Mouse (Mus musculus) spleen, postnatal 4 days (tissue): Measurements from ENCODE around the gene Plekha7.

Experiments used
- DNase-seq, 2 experiments: peaks; one replicate each; pipeline ENCODE4 v3.0.0; 2022; ENCODE audit warnings: low spot score in 2 of 2

Gene Plekha7

DNA sequence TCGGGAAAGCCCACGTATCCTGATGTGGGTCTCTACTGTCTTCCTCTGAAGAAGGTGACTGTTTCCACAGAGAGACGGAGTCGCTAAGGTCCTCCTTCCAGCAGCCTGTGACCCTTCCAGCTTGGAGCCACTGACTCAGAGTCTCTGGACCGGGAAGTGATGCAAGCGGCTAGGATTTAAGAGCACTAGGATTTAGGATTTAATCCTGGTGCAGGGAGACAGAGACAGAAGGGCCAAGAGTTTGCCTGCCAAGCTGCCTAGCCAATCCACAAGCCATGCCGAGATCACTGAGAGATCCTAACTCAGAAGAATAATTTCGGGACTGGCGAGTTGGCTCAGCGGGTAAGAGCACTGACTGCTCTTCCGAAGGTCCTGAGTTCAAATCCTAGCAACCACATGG lies 59.6 kb downstream of the Plekha7 start:
- DNase-seq = no peak

DNA sequence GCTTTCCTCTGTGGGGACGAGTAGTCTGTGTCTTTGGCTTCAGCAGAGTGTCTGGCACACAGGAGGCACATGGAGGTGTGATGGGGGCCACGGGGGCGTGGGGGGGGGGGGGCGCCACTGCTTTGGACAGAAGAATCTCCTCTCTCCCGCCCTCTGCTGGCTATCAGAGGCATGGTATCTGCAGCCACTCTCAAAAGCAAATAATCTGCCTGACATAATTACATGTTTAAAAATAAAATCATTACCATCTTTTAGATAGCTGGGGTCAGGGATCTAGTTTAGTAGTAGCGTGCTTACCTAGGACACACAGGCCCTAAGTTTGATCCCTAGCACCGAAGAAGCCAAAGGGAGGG lies 60.8 kb downstream of the Plekha7 start:
- no peak for DNase-seq

DNA sequence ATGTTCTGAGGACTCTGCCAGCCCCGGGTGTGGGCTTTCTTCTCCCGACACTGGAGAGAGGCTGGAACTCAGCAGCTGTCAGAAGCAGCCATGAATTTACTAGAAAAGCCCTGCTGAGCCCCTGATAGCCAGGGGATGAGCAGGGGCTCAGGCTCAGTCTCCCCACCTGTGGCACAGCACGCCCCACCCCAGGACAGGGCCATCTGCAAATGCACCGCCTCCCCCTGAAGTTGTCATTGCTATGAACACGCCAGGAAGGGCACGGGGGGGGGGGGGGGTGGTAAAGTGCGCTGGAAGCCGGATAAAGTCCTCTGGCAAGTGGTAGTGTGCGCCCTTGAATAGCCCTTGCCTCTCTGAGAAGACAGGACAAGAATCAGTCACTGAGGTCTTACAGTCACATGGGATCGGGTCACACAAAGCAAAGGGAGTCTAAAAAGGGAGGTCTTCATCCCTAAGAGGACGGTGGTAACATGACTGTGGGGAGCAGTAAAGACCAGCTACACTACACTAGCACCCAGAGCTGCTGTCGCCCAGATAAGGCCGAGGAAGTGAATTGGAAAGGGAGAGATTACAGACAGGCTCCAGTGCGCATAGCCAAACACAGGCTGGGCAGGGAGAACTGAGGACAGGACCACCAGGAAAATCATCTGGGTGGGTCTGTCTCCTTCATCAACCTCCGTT lies 61.3 kb downstream of the Plekha7 start:
- DNase-seq = no peak

DNA sequence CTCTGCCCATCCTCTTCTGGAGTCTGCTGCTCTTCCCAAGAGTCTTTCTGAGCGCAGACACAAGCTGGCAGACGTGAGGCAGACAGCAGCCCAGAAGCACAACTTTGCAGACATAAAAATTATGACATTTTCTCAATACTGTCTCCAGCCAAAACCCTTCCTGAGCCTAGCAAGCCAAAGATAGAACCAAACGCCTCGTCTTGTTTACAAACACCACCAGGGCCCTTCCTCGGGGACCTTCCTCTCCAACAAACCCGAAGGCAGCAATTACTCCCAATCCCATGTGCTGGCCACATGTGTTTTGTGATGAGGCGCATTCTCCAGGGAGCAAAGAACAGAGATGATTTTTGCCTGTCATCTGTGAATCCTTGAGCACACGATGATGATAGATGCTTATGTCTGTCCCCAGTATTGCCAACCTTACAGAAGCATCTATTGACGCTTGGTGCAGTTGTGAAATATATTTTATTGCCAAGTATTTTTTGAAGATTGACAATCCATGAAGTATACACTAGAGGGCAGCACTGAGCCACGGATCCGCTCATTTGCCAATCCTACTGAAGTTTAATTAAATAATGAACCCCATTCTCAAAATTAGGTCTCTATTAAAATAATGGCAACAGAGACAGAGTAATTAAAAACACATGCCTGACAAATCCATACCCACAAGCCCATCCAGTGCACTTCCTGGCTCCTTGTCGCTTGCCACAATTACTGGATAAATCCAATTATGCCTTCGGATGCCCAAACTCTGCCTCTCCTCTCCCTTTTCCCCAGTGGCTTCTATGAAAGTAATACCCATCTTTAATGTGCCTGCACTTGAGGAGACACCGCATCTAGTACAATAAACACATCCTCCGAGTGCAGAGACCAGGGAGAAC lies 62.1 kb downstream of the Plekha7 start:
- no peak for DNase-seq

DNA sequence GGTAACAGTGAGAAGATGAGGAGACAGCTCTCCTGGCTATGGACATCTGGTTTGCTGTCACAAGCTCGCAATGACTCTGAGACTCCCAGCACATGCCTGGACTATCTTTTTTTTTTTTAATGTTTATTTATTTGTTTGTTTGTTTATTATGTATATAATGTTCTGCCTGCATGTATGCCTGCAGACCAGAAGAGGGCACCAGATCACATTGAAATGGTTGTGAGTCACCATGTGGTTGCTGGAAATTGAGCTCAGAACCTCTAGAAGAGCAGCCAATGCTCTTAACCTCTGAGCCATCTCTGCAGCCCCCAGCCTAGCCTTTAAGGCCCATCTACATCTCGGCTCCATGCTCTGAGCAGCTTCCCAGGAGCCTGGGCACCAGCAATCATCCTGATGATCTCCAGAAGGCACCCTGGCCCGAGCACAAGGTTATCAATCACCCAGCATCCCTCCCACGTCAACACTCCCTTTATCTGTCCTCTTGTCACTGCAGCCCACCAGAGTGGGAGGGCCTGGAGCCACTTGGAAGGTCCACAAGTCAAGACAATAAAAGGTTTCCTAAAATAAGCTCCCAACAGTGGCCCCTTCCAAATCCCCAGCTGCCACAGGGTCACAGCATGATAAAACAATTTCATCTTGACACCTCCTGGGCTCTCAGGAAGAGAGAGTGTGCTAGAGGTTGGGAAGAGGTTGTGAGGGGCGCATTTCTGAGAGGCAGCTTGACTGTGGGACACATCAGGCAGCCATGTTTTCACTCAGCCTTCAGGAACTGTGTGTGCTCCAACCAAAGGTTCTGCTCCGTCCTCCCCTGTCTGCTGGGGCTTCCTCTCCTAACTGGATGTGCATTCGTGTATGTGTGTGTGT lies 63.6 kb downstream of the Plekha7 start:
- DNase-seq = no peak

DNA sequence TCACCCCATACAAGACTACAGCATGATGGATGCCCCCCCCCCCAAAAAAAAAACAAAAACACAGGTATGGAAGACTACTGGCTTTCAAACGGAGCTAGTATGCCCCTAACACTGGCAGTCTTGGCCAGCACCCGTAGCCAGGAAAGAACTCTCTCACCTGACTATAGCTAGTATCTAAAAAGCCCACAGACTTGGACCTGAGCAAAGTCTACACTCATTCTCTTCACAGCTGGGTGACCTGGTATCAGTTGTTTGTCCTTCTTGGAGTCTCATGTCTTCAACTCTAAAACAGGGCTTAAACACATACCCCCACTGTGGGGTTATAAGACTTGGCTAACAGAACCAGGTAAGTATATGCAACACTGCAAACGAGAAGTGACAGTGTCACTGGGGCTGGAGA lies 65.4 kb downstream of the Plekha7 start:
- no peak for DNase-seq

DNA sequence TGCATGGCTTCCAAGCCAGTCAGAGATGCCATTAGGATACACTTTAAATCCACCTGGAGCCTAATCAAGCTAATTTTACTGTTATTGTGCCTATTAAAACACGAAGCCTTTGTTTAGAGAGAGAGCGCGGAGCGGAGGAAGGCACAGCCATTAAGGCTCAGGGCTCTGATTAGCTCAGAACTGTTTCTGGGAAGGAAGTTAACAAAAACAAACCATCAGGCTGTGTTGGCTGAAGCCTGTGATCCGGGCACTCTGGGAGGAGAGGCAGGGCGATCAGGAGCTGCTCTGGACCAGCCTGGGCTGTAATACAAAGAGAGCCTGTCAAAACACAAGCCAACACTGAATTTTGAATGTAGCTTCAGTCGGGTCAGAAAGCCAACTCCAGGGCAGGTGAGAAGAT lies 66.6 kb downstream of the Plekha7 start:
- no peak for DNase-seq

DNA sequence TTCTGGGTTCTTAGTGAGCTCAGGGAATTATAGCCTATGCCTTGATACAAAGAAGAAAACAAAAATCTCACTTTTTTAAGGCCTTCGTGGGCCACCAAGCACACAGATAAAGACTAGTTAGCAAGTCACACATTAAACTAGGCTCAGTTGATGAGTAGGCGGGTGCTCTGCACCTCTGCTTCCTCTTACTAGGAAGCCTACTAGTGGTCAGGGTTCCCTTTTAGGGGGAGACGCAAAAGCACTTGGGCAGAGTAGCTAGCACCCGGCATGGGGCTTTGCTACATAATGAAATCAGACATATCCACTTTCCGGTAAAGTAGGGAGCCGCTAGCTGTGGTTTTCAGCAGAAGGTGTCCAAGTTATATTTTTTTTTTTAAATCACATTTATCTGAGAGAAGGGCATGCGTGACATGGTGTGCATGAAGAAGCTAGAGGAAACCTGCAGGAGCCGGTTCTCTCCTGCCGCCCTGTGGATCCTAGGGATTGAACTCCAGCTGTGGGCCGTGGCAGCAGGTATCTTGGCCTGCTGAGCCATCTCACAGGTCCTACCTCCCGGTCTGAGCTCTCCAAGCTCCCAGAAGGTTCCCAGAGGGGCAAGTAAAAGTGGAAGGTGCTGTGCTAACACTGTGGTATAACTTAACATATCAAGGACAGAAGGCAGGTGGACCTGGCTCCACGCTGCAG lies 67.2 kb downstream of the Plekha7 start:
- no peak for DNase-seq

DNA sequence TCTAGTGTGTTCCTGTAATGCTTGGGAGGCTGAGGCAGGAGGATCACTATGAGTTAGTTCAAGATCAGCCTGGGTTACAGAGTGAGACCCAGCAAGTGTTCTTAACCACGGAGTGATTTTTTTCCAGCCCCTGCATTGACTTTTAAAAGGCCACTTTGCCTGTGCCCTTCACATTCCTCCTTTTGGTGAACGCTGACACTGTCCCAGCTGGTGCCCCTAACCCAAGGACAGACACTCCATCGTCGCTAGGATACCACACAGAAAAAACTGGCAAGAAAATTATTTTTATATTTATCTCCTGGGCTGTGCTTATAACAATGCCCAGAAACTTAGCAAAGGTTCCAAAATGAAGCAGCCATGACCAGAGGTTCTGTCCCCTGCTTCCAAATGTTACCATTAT lies 67.8 kb downstream of the Plekha7 start:
- no peak for DNase-seq

DNA sequence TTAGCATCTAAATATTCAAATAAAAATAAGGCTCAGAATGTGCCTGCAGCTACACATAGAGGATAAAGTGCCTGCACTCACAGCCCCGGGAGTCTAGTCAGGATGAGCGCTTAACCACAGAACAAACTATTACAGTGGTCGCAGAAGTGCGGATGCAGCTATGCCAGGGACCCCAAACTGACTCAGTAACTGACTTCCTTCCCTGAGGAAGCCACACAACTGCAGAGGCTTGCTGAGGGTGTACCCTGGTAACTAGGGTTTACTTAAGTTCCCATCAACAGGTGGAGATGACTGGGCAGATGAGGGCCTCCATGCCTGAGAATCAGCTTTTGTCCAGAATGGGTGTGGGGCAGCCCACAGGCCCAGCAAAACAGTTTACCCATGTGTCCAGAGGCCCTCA lies 69.9 kb downstream of the Plekha7 start:
- DNase-seq = no peak

DNA sequence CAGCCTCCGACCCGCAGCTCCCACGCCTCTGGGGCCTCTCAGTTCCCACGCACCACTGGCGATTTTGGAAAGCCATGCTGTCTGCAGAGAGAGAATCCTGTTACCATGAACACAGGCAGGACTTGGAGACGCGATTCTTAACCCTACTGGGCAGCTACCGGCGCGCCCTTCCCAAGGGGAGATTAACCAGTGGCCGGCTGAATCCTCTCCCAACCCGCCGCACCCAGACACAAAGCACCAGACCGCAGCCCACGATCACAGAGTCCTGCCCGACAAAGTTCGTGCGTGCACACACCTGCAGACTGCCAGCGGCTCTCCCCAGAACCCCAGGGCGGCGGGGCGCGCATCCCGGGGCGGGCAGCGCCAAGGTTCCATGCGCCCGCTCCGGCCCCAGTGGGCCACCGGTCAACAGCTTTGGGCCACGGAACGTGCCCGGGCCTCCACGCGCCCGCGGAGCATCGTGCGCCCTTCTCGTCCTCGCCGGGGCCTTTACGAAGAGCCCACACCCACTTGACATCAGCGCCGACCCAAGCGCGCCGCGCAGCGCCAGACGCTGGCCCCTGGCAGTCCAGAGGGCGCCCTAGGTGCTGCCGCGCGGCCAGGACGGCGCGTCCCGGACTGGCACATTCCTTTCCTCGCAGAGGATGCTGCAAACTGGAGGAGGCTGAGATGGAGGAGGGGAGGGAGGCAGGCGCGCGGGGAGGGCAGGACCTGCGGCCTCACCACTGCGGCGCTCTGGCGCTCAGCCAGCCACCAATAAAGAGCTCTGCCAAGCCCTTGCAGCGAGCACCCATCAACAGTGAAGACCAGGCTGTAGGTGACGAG lies 70.8 kb downstream of the Plekha7 start:
- DNase-seq = no peak

DNA sequence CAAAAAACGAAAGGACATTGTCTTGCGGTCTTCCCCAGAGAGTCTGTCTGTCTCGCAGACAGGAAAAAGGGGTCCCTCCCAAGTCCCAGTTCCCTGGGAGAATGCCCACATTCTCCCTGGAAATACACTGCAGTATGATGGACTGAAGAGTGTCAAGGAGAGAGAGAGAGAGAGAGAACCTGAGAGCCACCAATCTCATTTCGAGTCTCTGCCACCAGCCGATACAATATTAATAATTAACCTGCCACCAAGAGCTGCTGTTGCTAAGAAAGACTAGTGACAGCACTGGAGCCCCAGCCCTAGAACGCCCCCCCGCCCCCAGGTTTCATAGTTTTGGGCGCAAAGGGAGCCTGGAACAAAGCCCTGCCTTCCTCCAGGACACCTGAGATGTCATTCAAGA lies 71.6 kb downstream of the Plekha7 start:
- no peak for DNase-seq

DNA sequence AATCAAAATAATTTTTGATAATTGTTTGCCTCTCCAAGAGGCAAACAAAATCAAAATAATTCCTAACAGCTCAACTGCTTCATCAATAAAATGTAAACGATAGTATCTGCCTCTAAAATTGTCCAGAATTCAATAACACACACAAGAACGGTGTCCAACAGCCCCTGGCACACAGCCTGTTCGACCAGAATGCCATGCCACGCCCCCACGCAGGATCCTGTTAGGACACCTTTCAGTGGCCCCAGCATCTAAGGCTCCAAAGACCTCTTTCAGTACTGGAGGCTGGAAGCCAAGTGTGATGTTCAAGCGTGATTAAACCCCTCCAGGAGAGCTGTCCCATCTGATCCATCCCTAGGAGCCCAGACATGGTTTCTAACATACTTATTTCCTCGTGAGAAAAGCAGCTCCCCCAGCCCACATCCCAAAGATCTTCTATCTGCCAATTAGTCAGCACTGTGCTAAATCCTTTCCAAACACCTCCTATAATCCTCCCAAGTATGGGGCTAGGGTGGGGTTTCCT lies 73.8 kb downstream of the Plekha7 start:
- no peak for DNase-seq

DNA sequence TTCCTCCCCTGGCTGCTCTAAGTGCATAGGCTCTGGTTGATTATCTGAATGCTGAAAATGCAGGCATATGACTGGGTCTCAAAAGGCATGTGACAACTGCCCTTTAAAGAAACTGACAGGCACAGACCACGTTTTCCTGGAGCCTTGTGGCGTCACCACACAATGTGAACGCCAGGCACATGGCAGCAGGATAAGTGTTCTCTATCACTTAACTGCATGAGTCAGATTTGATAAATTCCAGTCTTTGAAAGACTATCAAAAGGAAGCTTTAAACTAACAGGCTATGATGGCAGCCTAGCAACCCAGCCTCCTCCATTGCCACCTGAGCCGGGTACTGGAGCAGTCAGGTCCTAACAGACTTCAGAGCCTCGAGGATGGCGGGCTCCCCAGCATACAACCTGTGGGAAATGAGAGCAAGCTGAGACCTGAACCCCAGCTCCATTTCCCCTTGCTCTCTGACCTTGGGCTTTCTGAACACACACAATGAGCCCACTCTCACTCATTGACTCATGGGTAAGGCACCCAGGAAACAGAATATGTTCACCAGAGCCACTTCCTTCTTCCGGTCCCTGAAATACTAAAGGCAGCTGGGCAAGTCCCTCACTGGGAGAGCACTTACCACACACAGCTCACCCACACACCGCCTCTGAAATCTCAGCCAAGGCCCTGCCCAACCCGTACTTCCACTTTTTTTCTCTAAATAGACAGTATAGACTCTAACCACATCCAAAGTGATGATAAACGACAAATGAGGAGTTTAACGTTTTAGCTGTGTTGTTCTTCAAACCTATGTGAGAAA lies 77.2 kb downstream of the Plekha7 start:
- no peak for DNase-seq

DNA sequence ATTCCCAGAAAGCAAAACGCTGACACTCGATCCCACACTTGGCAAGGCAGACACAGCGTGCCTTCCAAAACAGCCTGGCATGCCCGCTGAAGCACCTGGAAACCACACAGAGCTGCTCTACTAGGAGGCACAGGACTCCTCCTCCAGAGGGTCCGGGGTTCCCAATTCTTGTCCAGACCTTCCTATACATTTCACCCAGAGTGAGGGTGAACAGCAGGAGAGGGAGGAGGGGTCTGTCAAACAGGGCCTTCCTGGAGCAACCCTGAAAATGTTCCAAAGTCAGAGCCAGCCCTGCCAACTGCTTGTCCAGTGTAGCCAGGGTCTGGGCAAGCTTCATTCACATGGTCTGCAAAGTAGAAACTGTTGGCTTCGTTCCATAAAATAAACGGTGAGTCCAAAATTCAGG lies 81.3 kb downstream of the Plekha7 start:
- no peak for DNase-seq

DNA sequence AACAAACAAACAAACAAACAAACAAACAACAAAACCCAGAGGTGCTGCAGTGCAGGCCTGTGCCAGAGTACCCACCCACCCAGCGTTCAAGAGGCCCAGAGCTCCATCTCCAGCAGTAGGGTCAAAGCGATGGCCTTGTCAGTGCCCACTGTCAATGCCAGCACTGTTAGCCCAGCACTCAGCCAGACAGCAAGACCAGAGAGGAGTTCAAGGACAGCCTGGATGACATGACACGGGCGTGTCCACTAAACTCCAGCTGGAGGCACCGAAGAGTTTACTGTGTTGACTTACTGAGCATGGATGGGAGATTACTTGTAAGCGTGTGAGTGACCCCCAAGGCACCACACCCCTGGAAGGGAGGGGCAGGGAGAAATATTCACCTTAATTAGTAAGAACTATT lies 81.9 kb downstream of the Plekha7 start:
- no peak for DNase-seq

DNA sequence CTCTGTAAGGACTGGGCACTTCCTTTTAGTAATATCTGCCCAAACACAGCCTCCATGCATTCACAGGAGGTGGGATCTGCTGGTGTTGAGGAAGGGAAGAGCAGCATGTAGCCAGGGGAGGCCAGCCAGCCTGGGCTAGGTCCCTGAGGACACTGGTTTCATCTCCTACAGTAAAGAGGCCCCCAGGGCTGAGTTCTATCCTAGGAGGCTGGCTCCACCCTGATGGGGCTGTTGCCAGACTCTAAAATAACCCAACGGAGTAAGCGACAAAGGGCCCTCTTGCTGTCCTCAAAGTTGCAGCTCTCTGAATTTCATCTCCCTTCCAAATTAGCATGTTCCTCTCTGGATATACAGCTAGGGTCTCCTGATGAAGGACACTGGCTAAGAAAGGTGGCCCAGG lies 83.6 kb downstream of the Plekha7 start:
- no peak for DNase-seq

DNA sequence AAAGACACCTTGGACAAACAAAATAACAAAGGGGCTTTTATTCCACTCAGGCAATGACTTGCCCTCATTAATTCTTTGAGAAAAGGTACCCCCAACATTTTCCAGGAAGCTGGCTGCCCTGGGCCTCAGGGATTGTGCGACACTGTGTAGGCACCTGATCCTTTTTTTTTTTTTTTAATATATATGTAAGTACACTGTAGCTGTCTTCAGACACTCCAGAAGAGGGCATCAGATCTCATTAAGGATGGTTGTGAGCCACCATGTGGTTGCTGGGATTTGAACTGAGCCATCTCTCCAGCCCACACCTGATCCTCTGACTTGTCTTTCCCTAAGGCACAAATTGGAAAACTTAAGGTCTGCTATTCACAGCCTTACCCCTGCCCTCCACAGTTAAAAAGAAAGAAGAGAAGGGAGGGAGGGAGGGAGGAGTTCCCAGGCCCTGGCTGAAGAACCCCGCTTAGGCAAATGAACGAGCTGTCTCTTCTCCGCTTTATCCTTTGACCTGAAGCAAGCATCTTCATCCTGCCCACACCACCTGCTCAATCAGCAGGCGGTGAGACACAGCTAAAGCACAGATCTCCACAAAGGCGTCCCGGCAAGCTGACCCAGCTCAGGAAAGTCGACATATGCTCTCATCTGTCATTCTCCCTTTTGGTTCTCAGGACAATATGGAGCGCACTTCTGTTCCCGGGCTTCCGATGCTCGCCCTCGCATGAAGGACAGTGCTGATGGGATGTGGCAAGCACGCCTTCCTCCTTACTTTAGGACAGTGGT lies 85.0 kb downstream of the Plekha7 start:
- DNase-seq = no peak
